Mouse (Mus musculus): ENCODE results near the gene Hist2h3c2. TPM values are rescaled to one million over a fixed set of nuclear protein-coding genes. Genes with fewer than 3 reads are reported as not detected.
A peak's percentile ranks its signal among the peaks of the same experiment; 100 is the strongest.

The Hist2h3c2 gene
- polyA plus RNA-seq, 1 experiment from 2014 or later, result 9.1 TPM

DNA sequence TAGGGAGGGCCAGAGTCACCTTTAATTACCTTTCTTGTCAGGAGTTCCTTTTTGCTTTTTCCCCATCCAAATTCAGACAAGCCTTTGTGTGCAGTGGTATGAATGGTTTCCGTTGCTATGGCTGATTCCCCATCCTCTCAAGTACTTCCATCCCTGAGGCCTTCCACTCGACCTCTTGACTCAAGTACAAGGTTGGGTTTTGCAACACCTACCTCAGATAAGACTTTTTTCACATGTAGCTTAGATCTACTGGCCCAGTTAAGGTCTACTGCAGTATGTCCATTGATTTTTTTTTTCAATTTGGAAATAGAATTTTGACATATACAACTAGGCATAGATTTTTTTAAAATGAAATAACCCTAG is 7.2 kb downstream of the Hist2h3c2 start:
- WGBS, result 70% methylated on average over 2 of the region's 2 CpGs
- H3K4me2 ChIP-seq (ENCODE audit: low read length), result no peak overlapping the region
- ATAC-seq (no peak), DNase-seq (ENCODE audit: low spot score) (no peak)
- H3K36me3 ChIP-seq (ENCODE audit: control insufficient read depth, insufficient read depth, low read length), result no peaks in the 10 kb centered on the region
- peaks cover under 1% of the 10 kb centered on the region; the same call in 1 of the 2 replicates for H3K4me1 ChIP-seq (ENCODE audit: control insufficient read depth, insufficient read depth, low read length)
- no peak overlapping the region for H3K4me3 ChIP-seq (ENCODE audit: low read depth, low read length)
- H3K27me3 ChIP-seq (replicated peaks; ENCODE audit: control insufficient read depth, insufficient read depth, low read length), result no peaks in the 10 kb centered on the region
- H3K27ac ChIP-seq (ENCODE audit: low read depth, low read length), result no peak overlapping the region
- H3K9ac ChIP-seq (ENCODE audit: low read length), result no peak overlapping the region
- H3K9me3 ChIP-seq (replicated peaks; ENCODE audit: control insufficient read depth, low read length), result no peaks in the 10 kb centered on the region

DNA sequence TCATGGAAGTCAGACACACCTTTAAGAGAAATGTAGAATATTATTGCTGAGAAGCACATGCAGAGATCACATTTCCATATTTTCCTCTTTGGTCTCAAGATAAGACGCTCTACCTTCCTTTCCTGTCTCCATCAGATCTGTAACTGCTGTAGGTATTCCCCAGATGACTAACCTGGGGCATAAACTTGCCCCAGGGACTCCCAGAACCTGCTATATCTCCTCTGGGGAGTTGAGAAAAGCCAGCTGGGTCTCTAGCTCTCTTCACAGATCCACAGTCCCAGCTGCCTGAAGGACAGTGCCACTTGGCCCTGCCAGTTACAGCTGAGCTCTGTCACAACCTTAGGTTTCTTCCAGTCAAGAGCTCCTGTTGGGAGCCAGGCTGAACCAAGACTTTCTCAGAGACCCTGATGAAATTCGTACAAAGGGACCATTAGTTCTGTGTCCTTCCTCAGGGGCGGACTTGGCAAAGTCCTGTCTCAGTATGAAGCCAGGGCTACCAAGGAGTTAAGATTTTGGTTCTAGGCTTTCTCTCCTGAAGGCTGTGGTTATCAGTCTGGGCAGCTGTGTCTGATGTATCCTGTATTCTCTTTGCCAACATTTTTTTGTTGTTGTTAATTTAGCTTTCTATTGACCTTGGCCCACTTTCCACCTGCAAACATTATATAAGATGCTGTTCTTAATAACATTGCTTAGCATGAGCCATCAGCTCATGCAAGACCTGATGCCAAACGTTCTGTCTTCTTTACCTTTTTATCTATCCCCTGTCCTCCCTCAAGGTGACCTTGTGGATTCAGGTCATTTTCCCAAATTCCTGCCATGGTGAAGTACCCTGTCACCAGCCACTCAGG is 7.8 kb downstream of the Hist2h3c2 start:
- Histone ChIP-seq H3K27ac (ENCODE audit: low read depth, low read length) (no peak overlapping the region), H3K4me3 (ENCODE audit: low read depth, low read length) (no peak overlapping the region), H3K36me3 (ENCODE audit: control insufficient read depth, insufficient read depth, low read length) (no peaks in the 10 kb centered on the region), H3K4me2 (ENCODE audit: low read length) (no peak overlapping the region), H3K27me3 (replicated peaks; ENCODE audit: control insufficient read depth, insufficient read depth, low read length) (no peaks in the 10 kb centered on the region), H3K9ac (ENCODE audit: low read length) (no peak overlapping the region), H3K9me3 (replicated peaks; ENCODE audit: control insufficient read depth, low read length) (no peaks in the 10 kb centered on the region), H3K4me1 (ENCODE audit: control insufficient read depth, insufficient read depth, low read length) (no peaks in the 10 kb centered on the region)
- no peak for ATAC-seq
- DNase-seq (ENCODE audit: low spot score), result no peak
- WGBS, result 76% methylated on average over 4 of the region's 4 CpGs

DNA sequence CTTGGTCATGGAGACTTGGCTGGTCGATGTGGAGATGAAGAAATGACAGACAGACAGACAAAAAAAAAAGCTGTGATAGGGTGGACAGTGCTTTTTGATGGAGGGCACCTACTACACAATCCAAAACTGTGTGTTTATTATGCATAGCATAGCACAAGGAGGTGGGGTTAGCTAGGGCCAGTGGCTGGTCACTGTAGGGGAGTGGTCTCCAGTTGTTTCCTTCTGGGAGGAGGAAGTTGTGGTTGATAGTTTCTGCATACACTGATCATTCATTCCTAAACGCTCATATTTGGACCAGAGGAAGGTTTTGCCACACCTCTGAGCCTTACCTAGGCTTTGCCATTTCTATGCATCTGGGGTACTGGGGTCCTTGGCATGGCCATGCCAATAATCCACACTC is 8.5 kb downstream of the Hist2h3c2 start:
- Histone ChIP-seq H3K4me2 (ENCODE audit: low read length) (no peak overlapping the region), H3K4me3 (ENCODE audit: low read depth, low read length) (no peak overlapping the region), H3K4me1 (ENCODE audit: control insufficient read depth, insufficient read depth, low read length) (peaks cover under 1% of the 10 kb centered on the region; the same call in 1 of the 2 replicates), H3K27me3 (replicated peaks; ENCODE audit: control insufficient read depth, insufficient read depth, low read length) (no peaks in the 10 kb centered on the region), H3K9me3 (replicated peaks; ENCODE audit: control insufficient read depth, low read length) (no peaks in the 10 kb centered on the region), H3K36me3 (ENCODE audit: control insufficient read depth, insufficient read depth, low read length) (no peaks in the 10 kb centered on the region), H3K27ac (ENCODE audit: low read depth, low read length) (no peak overlapping the region), H3K9ac (ENCODE audit: low read length) (no peak overlapping the region)
- ATAC-seq, result no peak
- no peak for DNase-seq (ENCODE audit: low spot score)
- 84% methylated on average over 2 of the region's 2 CpGs for WGBS

DNA sequence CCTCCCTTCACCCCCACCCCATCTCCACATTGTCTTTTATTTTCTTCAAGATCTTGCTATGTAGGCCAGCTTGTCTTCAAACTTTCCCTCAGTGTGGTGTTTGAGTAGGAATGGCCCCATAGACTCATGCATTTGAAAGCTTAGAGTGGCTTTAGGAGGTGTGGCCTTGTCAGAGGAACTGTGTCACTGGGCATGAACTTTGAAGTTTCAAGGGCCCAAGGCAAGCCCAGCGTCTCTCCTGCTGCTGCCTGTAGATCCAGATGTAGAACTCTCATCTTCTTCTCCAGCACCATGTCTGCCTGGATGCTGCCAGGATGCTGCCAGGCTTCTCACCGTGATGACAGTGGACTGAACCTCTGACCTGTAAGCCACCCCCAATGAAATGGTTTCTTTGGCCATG is 10.1 kb downstream of the Hist2h3c2 start:
- no peak overlapping the region for H3K4me2 ChIP-seq (ENCODE audit: low read length)

DNA sequence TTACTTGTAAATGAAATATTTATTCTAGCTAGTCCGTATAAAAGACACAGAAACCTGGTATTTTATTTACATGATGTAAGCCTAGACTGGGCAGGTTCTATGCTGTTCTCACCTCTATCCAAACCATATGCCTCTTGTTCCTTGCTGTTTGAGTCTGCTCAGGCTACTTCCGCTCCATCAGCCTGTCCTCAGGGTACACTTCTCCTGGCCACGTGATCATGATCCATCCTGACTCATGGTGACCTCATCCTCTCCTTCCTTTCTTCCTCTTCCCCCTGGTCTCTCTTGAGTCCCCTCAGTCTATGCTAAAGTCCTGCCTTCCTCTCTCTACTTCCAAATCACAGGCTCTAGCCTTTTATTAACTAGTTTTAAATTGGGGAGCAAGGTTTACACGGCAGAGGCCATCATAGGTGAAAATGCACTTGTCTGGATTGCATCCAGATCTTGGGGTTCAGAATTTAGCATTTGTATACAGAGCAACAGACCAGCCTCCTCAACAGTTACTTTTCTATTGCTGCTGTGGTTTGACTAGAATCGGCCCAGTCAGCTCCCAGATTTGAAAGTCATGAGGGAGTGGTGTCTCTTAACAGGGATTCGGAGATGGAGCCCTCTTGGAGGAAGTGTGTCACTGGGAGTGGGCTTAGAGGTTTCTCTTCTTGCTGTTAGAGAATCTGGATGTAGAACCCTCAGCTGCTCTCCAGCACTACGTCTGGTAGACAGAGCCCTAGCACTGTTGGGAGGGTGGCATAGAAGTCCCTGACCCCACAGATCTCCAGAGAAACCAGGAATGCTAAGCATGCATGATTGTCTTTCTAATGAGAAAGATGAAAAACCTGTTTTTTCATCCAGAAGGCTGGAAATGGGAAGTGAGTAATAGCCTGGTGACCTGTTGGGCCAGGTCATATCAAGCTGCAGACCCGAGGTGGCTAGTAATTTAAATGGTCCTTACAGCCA is 12.0 kb downstream of the Hist2h3c2 start:
- H3K9ac ChIP-seq (ENCODE audit: low read length), result no peak overlapping the region
- H3K27me3 ChIP-seq (replicated peaks; ENCODE audit: control insufficient read depth, insufficient read depth, low read length), result no peaks in the 10 kb centered on the region
- no peak for DNase-seq (ENCODE audit: low spot score)
- H3K36me3 ChIP-seq (ENCODE audit: control insufficient read depth, insufficient read depth, low read length), result no peaks in the 10 kb centered on the region
- H3K4me2 ChIP-seq (ENCODE audit: low read length), result no peak overlapping the region
- no peak overlapping the region for H3K27ac ChIP-seq (ENCODE audit: low read depth, low read length)
- no peaks in the 10 kb centered on the region for H3K9me3 ChIP-seq (replicated peaks; ENCODE audit: control insufficient read depth, low read length)
- peaks cover 19% of the 10 kb centered on the region for H3K4me1 ChIP-seq (ENCODE audit: control insufficient read depth, insufficient read depth, low read length)
- ATAC-seq, result no peak
- WGBS, result 76% methylated on average over 8 of the region's 8 CpGs
- no peak overlapping the region for H3K4me3 ChIP-seq (ENCODE audit: low read depth, low read length)

More for the DNA sequence above, 10.1 kb downstream of the Hist2h3c2 start:
- Histone ChIP-seq H3K9ac (ENCODE audit: low read length) (no peak overlapping the region), H3K9me3 (replicated peaks; ENCODE audit: control insufficient read depth, low read length) (no peaks in the 10 kb centered on the region), H3K36me3 (ENCODE audit: control insufficient read depth, insufficient read depth, low read length) (no peaks in the 10 kb centered on the region), H3K4me3 (ENCODE audit: low read depth, low read length) (no peak overlapping the region), H3K27me3 (replicated peaks; ENCODE audit: control insufficient read depth, insufficient read depth, low read length) (no peaks in the 10 kb centered on the region), H3K27ac (ENCODE audit: low read depth, low read length) (no peak overlapping the region), H3K4me1 (ENCODE audit: control insufficient read depth, insufficient read depth, low read length) (peaks cover 5% of the 10 kb centered on the region; the same call in 1 of the 2 replicates)
- no peak for DNase-seq (ENCODE audit: low spot score)
- 70% methylated on average over 2 of the region's 2 CpGs for WGBS
- no peak for ATAC-seq

DNA sequence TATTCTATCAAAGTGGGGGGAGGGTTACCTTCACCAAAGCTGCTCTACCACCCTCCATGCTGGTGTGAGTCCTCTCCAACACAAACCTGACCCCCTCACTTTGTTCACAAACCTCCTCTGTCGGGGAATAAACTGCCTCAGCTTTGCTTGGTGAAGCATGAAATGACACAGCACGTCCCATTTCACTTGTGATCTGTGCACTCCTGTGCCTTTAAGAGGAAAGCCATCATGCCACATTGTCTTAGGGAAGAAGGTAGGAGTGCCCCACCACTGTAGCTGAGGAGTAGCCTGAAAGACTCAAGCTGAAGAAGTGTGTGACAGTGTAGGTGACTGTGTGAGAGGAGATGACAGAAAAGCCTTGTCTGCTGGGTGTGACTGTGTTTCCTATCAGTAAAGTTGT is 13.5 kb downstream of the Hist2h3c2 start:
- Histone ChIP-seq H3K27ac (ENCODE audit: low read depth, low read length) (no peak overlapping the region), H3K27me3 (replicated peaks; ENCODE audit: control insufficient read depth, insufficient read depth, low read length) (no peaks in the 10 kb centered on the region), H3K4me3 (ENCODE audit: low read depth, low read length) (no peak overlapping the region), H3K9ac (ENCODE audit: low read length) (0 out of 2 replicates have a peak overlapping the region, but pooled peaks have one; percentile 1), H3K4me2 (ENCODE audit: low read length) (no peak overlapping the region), H3K9me3 (replicated peaks; ENCODE audit: control insufficient read depth, low read length) (no peaks in the 10 kb centered on the region), H3K4me1 (ENCODE audit: control insufficient read depth, insufficient read depth, low read length) (peaks cover 26% of the 10 kb centered on the region), H3K36me3 (ENCODE audit: control insufficient read depth, insufficient read depth, low read length) (no peaks in the 10 kb centered on the region)
- 2% methylated on average over 2 of the region's 2 CpGs for WGBS
- no peak for ATAC-seq
- DNase-seq (ENCODE audit: low spot score), result no peak

DNA sequence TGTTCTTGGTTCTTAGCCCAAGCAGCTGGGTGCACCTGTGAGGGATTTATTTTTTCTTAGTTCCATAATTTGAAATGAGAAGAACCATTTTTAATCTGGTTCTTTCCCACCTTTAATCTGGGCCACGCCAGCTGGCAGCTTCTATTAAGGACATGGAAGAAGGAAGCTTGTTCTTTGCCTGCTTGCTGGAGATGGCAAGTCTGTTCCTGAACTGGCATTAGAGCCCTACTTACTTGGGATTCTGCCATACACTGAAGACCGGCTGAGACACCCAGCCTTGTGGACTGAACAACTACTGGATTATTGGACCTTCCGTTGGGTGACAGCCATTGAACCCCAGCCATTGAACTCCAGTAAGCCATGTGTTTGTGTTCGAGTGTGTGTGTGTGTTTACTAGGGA is 16.2 kb downstream of the Hist2h3c2 start:
- H3K9me3 ChIP-seq (replicated peaks; ENCODE audit: control insufficient read depth, low read length), result no peaks in the 10 kb centered on the region
- no peaks in the 10 kb centered on the region for H3K36me3 ChIP-seq (ENCODE audit: control insufficient read depth, insufficient read depth, low read length)
- H3K4me2 ChIP-seq (ENCODE audit: low read length), result peak overlapping the region; percentile 63
- peaks cover 26% of the 10 kb centered on the region for H3K4me1 ChIP-seq (ENCODE audit: control insufficient read depth, insufficient read depth, low read length)
- H3K27me3 ChIP-seq (replicated peaks; ENCODE audit: control insufficient read depth, insufficient read depth, low read length), result no peaks in the 10 kb centered on the region
- H3K4me3 ChIP-seq (ENCODE audit: low read depth, low read length), result no peak overlapping the region
- H3K27ac ChIP-seq (ENCODE audit: low read depth, low read length), result no peak overlapping the region
- DNase-seq (ENCODE audit: low spot score) (no peak), ATAC-seq (no peak)
- peak overlapping the region; percentile 17; the same call in 1 of the 2 replicates for H3K9ac ChIP-seq (ENCODE audit: low read length)
- 84% methylated on average over 4 of the region's 4 CpGs for WGBS

DNA sequence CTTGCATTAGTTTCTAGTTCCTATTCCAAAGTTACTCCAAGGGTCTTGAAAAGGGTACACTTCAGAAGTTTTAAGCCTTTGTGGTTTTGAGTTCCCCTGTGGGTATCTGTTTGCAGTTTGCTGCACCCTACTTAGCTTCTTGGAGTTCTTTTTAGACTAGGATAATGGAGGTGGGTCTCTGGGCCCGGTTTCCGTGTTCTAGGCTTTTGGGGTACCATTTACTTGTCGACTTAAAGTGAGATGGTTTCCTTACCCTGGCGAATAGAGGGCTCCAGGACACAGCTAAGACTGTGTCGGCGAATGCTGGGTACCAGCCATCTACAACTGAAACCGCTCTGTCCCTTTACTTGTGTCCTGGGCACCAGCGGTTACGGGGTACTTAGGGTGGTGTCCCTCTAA is 17.3 kb downstream of the Hist2h3c2 start:
- Histone ChIP-seq H3K9me3 (replicated peaks; ENCODE audit: control insufficient read depth, low read length) (no peaks in the 10 kb centered on the region), H3K36me3 (ENCODE audit: control insufficient read depth, insufficient read depth, low read length) (no peaks in the 10 kb centered on the region), H3K4me2 (ENCODE audit: low read length) (peak overlapping the region; percentile 63), H3K4me1 (ENCODE audit: control insufficient read depth, insufficient read depth, low read length) (peaks cover 26% of the 10 kb centered on the region), H3K9ac (ENCODE audit: low read length) (peak overlapping the region; percentile 83), H3K4me3 (ENCODE audit: low read depth, low read length) (peak overlapping the region; percentile 59), H3K27me3 (replicated peaks; ENCODE audit: control insufficient read depth, insufficient read depth, low read length) (no peaks in the 10 kb centered on the region), H3K27ac (ENCODE audit: low read depth, low read length) (peak overlapping the region; percentile 97)
- no peak for DNase-seq (ENCODE audit: low spot score)
- WGBS, result 5% methylated on average over 9 of the region's 9 CpGs
- ATAC-seq, result no peak

Data from forebrain, embryonic 14.5 days (tissue).